Mouse (Mus musculus) midbrain, embryonic 12.5 days (tissue): Measurements from ENCODE around the gene Ston1. TPM values are rescaled to one million over a fixed set of nuclear protein-coding genes. Genes with fewer than 3 reads are reported as not detected.

ENCODE experiments used
- ATAC-seq: fragments of 200-750 bp; cut with Nextera tagmentation; 2 replicates; pipeline ENCODE4 v1.8.0; 2017; ENCODE audit warnings: low read depth, moderate TSS enrichment, moderate library complexity; ENCODE audit not compliant: low FRiP score
- H3K27ac ChIP-seq: fragments of 300-500 bp; sonication (generic); replicated peaks from 2 replicates; pipeline ENCODE4 v1.5.1; 2016; ENCODE audit warnings: mild to moderate bottlenecking
- H3K27me3 ChIP-seq: fragments of 300-500 bp; sonication (generic); 2 replicates; pipeline ENCODE4 v1.6.1; 2016; ENCODE audit warnings: mild to moderate bottlenecking
- H3K36me3 ChIP-seq: fragments of 300-500 bp; sonication (generic); 2 replicates; pipeline ENCODE4 v1.6.1; 2016
- H3K4me1 ChIP-seq: fragments of 300-500 bp; sonication (generic); 2 replicates; pipeline ENCODE4 v1.6.1; 2016
- H3K4me2 ChIP-seq: fragments of 300-500 bp; sonication (generic); replicated peaks from 2 replicates; pipeline ENCODE4 v1.6.1; 2016; ENCODE audit warnings: mild to moderate bottlenecking, moderate library complexity
- H3K4me3 ChIP-seq: fragments of 300-500 bp; sonication (generic); 2 replicates; pipeline ENCODE4 v1.5.1; 2016; ENCODE audit warnings: mild to moderate bottlenecking
- H3K9ac ChIP-seq: fragments of 300-500 bp; sonication (generic); replicated peaks from 2 replicates; pipeline ENCODE4 v1.6.1; 2016; ENCODE audit warnings: mild to moderate bottlenecking, moderate library complexity
- H3K9me3 ChIP-seq: fragments of 300-500 bp; sonication (generic); 2 replicates; pipeline ENCODE4 v1.6.1; 2016; ENCODE audit warnings: mild to moderate bottlenecking
- WGBS: fragments of 180-500 bp; shearing (Covaris S2); methylation state at CpG from one replicate; pipeline ENCODE4 v1.1.7; 2016; 5-methylcytosine and 5-hydroxymethylcytosine counted together
- polyA plus RNA-seq: library from polyadenylated mRNA; unstranded; fragments of >200 nt; fragmentation: Nextera tagmentation; extraction: Ambion mirVana; gene quantifications from 2 replicates; pipeline ENCODE4 v1.2.1, GENCODE M21; 2016

The Ston1 gene
- polyA plus RNA-seq, 1 experiment from 2014 or later, result 1.6 TPM

- Histone ChIP-seq H3K27ac (no peak overlapping the region), H3K9me3 (no peaks in the 10 kb centered on the region), H3K27me3 (no peaks in the 10 kb centered on the region), H3K4me1 (0 out of 2 replicates have a peak, but pooled peaks cover 2% of the 10 kb centered on the region), H3K4me3 (no peak overlapping the region), H3K9ac (0 out of 2 replicates have a peak overlapping the region, but pooled peaks have one; percentile 24), H3K4me2 (peak overlapping the region; percentile 21), H3K36me3 (no peaks in the 10 kb centered on the region)
- peak; percentile 67 for ATAC-seq
- 19% methylated on average over 21 of the region's 21 CpGs for WGBS
Measured at GRCm38 (mm10) chr17:88652702-88653374, 55.4 kb downstream of the Ston1 start.

DNA sequence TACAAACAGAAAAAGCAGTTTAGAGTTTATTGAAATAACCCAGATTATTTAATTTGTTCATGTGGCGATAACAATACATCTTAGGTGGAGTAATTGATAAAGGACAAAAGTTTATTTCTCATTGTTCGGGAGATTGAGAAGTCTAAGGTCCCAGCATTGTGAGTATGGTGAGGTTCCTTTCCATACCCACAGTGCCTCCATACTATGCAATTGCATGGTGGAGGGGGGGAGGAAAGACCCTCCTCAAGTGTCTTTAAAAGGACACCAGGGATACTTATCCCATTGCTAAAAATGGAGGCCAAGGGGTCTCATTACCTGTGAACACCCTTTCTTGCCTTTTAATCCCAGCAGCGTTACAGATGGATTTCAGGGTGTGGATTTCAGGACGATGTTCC, 55.9 kb downstream of the Ston1 start:
- ATAC-seq, result peak; percentile 52; the same call in 1 of the 2 replicates
- Histone ChIP-seq H3K36me3 (no peaks in the 10 kb centered on the region), H3K27ac (no peak overlapping the region), H3K4me3 (no peak overlapping the region), H3K9ac (no peak overlapping the region), H3K4me2 (peak overlapping the region; percentile 21; the same call in 1 of the 2 replicates), H3K9me3 (no peaks in the 10 kb centered on the region), H3K4me1 (0 out of 2 replicates have a peak, but pooled peaks cover 2% of the 10 kb centered on the region), H3K27me3 (no peaks in the 10 kb centered on the region)
- 80% methylated on average over 4 of the region's 4 CpGs for WGBS

GRCm38 (mm10) chr17:88658510-88658909, 61.0 kb downstream of the Ston1 start:
- H3K27me3 ChIP-seq, result no peaks in the 10 kb centered on the region
- no peak overlapping the region for H3K27ac ChIP-seq
- H3K9me3 ChIP-seq, result no peaks in the 10 kb centered on the region
- no peak overlapping the region for H3K4me3 ChIP-seq
- no peak overlapping the region for H3K9ac ChIP-seq
- no peak overlapping the region for H3K4me2 ChIP-seq
- ATAC-seq, result no peak
- 82% methylated on average over 6 of the region's 6 CpGs for WGBS
- H3K4me1 ChIP-seq, result no peaks in the 10 kb centered on the region
- no peaks in the 10 kb centered on the region for H3K36me3 ChIP-seq

DNA sequence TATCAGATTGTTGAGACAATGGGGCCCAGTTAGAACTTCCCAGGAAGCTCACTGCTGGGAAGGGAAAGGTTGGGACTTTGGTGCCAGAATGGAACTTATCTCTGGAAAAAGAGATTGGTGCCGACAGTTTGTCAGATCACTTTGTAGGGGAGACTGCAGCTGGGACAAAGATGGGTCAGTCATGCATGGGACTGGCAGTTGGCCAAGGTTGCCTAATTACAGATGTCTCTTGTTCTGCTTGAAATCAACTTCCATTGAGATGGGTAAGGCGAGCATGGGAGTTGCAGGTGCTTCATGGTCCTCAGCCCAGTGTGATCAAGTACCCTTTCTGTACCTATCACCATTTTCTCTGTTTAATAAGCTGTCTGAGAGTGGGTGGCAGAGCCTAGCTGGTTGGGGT, 68.6 kb downstream of the Ston1 start:
- Histone ChIP-seq H3K9ac (no peak overlapping the region), H3K4me1 (peaks cover 18% of the 10 kb centered on the region), H3K4me2 (no peak overlapping the region), H3K36me3 (no peaks in the 10 kb centered on the region), H3K27me3 (peaks cover 12% of the 10 kb centered on the region; the same call in 1 of the 2 replicates), H3K27ac (no peak overlapping the region), H3K4me3 (no peak overlapping the region), H3K9me3 (no peaks in the 10 kb centered on the region)
- ATAC-seq, result no peak
- 61% methylated on average over 2 of the region's 2 CpGs for WGBS

DNA sequence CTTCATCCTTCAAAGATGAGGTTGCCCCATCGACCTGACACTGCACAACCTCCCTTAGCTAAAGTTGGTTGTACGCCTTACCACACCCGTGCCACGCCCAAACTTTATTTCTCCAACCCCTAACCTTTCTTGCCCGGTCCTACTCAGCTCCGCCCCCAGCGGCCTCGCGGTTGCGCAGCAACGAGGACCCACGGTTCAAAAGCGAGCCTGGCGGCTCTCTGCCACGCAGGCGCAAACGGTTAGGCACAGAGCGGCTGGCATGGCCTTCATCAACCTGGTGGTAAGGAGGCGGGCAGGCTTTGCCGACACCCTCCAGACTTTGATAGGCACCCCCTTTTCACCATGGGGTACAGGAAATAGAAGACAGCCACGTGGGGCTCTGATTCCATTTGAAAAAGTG, 71.0 kb downstream of the Ston1 start, which contains the start of gene Gtf2a1l:
Gene Gtf2a1l (plus strand): TSS at position 209 of the 400 bp plus-strand sequence.
- peaks cover 14% of the 10 kb centered on the region; the same call in 1 of the 2 replicates for H3K27me3 ChIP-seq
- peaks cover 18% of the 10 kb centered on the region for H3K4me1 ChIP-seq
- H3K4me2 ChIP-seq, result peak within 1 kb of the TSS; percentile 32
- no peak within 1 kb of the TSS for H3K4me3 ChIP-seq
- WGBS, result 30% methylated on average over 21 of the region's 21 CpGs
- no peak within 1 kb of the TSS for H3K27ac ChIP-seq
- no peaks in the 10 kb centered on the region for H3K9me3 ChIP-seq
- no peak within 1 kb of the TSS for H3K9ac ChIP-seq
- no peaks in the 10 kb centered on the region for H3K36me3 ChIP-seq
- peak; percentile 21; the same call in 1 of the 2 replicates for ATAC-seq

DNA sequence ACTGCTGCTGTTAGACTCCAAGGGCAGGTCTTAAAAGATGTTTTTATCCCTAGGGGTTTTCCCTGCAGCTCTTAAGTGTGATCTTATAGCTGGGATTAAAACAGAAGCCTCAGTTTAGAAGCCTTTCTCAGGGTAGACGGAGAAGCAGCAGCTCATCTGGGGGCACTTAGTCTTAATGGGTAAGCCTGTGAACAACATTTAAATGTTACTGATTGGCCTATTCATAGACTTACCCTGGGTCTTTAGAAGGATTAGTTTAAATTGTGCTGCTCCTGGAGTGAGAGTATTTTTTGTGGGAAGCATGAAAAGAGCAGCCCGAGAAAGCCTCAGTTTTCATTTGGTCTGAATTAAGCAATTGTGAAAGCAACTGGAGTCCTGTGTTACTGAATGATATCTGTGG, 72.4 kb downstream of the Ston1 start:
- Histone ChIP-seq H3K4me3 (no peak overlapping the region), H3K9ac (0 out of 2 replicates have a peak overlapping the region, but pooled peaks have one; percentile 4), H3K27ac (no peak overlapping the region), H3K27me3 (peaks cover 20% of the 10 kb centered on the region; the same call in 1 of the 2 replicates), H3K4me1 (peaks cover 18% of the 10 kb centered on the region), H3K36me3 (no peaks in the 10 kb centered on the region), H3K9me3 (no peaks in the 10 kb centered on the region), H3K4me2 (no peak overlapping the region)
- no peak for ATAC-seq
- WGBS, result 10% methylated on average over 2 of the region's 2 CpGs

DNA sequence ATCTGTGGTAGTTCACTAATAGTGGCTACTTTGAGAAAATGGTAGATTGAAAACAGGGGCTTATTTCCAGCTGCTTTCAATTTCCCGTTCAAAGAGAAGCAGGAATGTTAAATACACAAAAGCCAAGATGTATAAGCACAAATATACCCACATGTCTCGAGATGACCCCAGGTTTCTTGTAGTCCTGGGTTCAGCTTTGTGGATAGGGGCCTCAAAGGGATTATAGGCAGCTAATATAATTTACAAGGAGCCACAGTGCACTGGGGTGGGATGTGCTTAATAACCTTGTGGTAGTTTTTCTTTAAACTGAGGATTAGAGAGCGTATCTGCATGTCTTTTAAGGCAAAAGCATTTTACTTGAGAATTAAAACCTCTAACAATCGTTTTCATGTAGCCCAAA, 73.3 kb downstream of the Ston1 start:
- ATAC-seq, result no peak
- peaks cover 20% of the 10 kb centered on the region; the same call in 1 of the 2 replicates for H3K27me3 ChIP-seq
- no peak overlapping the region for H3K9ac ChIP-seq
- peaks cover 18% of the 10 kb centered on the region for H3K4me1 ChIP-seq
- no peaks in the 10 kb centered on the region for H3K36me3 ChIP-seq
- no peak overlapping the region for H3K4me3 ChIP-seq
- no peak overlapping the region for H3K4me2 ChIP-seq
- 25% methylated on average over 4 of the region's 4 CpGs for WGBS
- no peak overlapping the region for H3K27ac ChIP-seq
- H3K9me3 ChIP-seq, result no peaks in the 10 kb centered on the region

- no peak for ATAC-seq
- Histone ChIP-seq H3K4me3 (no peak overlapping the region), H3K4me2 (no peak overlapping the region), H3K27me3 (peaks cover 8% of the 10 kb centered on the region; the same call in 1 of the 2 replicates), H3K27ac (no peak overlapping the region), H3K36me3 (no peaks in the 10 kb centered on the region), H3K9ac (no peak overlapping the region), H3K4me1 (peaks cover 2% of the 10 kb centered on the region), H3K9me3 (no peaks in the 10 kb centered on the region)
- 92% methylated on average over 23 of the region's 23 CpGs for WGBS
Measured at GRCm38 (mm10) chr17:88675310-88676309, 78.1 kb downstream of the Ston1 start.

DNA sequence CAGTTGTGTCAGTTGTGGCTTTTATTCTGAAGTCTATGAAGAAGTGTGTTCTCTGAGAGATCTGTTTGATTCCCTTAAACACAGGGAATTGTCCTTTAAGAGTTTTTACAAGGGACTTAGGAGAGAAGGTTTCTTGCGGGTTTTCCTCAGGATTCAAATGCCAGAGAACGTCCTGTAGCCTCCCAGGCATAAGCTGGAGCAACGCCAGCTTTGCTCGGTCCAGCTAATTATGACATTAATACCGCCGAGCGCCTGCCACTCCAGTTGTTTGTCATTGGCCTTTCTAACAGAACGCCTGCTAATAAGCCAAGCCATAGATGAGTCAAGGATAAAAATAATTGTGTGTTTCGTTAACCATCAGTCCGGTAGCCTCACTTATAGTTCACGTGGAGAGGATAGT, 90.7 kb downstream of the Ston1 start:
- 67% methylated on average over 11 of the region's 11 CpGs for WGBS

GRCm38 (mm10) chr17:88696656-88697333, 99.3 kb downstream of the Ston1 start:
- H3K4me3 ChIP-seq, result no peak overlapping the region
- H3K9me3 ChIP-seq, result no peaks in the 10 kb centered on the region
- H3K4me2 ChIP-seq, result no peak overlapping the region
- H3K27ac ChIP-seq, result no peak overlapping the region; the same call in 1 of the 2 replicates
- peaks cover 3% of the 10 kb centered on the region; the same call in 1 of the 2 replicates for H3K4me1 ChIP-seq
- WGBS, result 46% methylated on average over 9 of the region's 9 CpGs
- H3K9ac ChIP-seq, result no peak overlapping the region
- ATAC-seq, result 0 out of 2 replicates have a peak, but pooled peaks have one; percentile 16
- no peaks in the 10 kb centered on the region for H3K27me3 ChIP-seq
- H3K36me3 ChIP-seq, result no peaks in the 10 kb centered on the region

More for the DNA sequence above, 90.7 kb downstream of the Ston1 start:
- no peak for ATAC-seq
- H3K4me2 ChIP-seq, result no peak overlapping the region
- H3K9me3 ChIP-seq, result no peaks in the 10 kb centered on the region
- no peak overlapping the region for H3K9ac ChIP-seq
- H3K4me3 ChIP-seq, result no peak overlapping the region
- no peaks in the 10 kb centered on the region for H3K36me3 ChIP-seq
- H3K4me1 ChIP-seq, result no peaks in the 10 kb centered on the region; the same call in 1 of the 2 replicates
- H3K27ac ChIP-seq, result no peak overlapping the region
- no peaks in the 10 kb centered on the region for H3K27me3 ChIP-seq

GRCm38 (mm10) chr17:88700901-88701300, 103.4 kb downstream of the Ston1 start:
- Histone ChIP-seq H3K27me3 (no peaks in the 10 kb centered on the region), H3K4me2 (no peak overlapping the region), H3K27ac (no peak overlapping the region), H3K36me3 (no peaks in the 10 kb centered on the region), H3K9ac (no peak overlapping the region), H3K4me3 (no peak overlapping the region), H3K4me1 (peaks cover 3% of the 10 kb centered on the region; the same call in 1 of the 2 replicates), H3K9me3 (no peaks in the 10 kb centered on the region)
- ATAC-seq, result no peak
